16 mouse cellular contexts compared by ENCODE assay signal in genomic region chr11:80778157-80778556, GRCm38 (mm10). TPM values are rescaled to one million over a fixed set of nuclear protein-coding genes. Genes with fewer than 3 reads are reported as not detected.
DNase-seq lines count a peak whose midpoint lies in the region; ATAC-seq and TF ChIP-seq lines count a peak whose summit lies in the region.
"Had no signal": no experiment of that assay in that cellular context is flagged by ENCODE, and none has a peak within 500 bp of the region (broad histone marks: within the 10 kb centered on the region; RNA-seq: fewer than 3 reads in every experiment).

No protein-coding gene starts in this region.

- peaks cover 19% of the 10 kb centered on the region for H3K4me1 ChIP-seq in heart, embryonic 12.5 days (replicated peaks)
- H3K4me1 ChIP-seq in lung, embryonic 15.5 days = peaks cover 14% of the 10 kb centered on the region
- 0 out of 2 replicates have a peak, but pooled peaks cover 2% of the 10 kb centered on the region for H3K4me1 ChIP-seq in intestine, postnatal 0 days (replicated peaks; ENCODE audit: control insufficient read depth, insufficient read depth, low read length)
- peaks cover 12% of the 10 kb centered on the region for H3K4me1 ChIP-seq in stomach, embryonic 15.5 days
- H3K4me1 ChIP-seq in forebrain, embryonic 13.5 days = peaks cover 13% of the 10 kb centered on the region

- intact Hi-C loops in heart, postnatal 10 days (cut with DNase I) = loop anchor here (5.0 kb wide), 1 partner anchor 61 kb away; no protein-coding TSS in a partner anchor

- H3K27ac ChIP-seq in heart, embryonic 12.5 days (ENCODE audit: poor library complexity, severe bottlenecking) = no peak overlapping the region
- no peak overlapping the region for H3K27ac ChIP-seq in lung, embryonic 15.5 days
- no peak overlapping the region for H3K27ac ChIP-seq in intestine, postnatal 0 days (ENCODE audit: low read depth, low read length)
- no peak overlapping the region for H3K27ac ChIP-seq in stomach, embryonic 15.5 days
- H3K27ac ChIP-seq in forebrain, embryonic 13.5 days = no peak overlapping the region
- H3K27ac ChIP-seq: limb, embryonic 12.5 days had no signal

- H3K36me3 ChIP-seq in heart, embryonic 12.5 days = no peaks in the 10 kb centered on the region
- no peaks in the 10 kb centered on the region for H3K36me3 ChIP-seq in lung, embryonic 15.5 days
- H3K36me3 ChIP-seq in intestine, postnatal 0 days (ENCODE audit: control insufficient read depth, insufficient read depth) = peaks cover under 1% of the 10 kb centered on the region; the same call in 1 of the 2 replicates
- H3K36me3 ChIP-seq in stomach, embryonic 15.5 days = no peaks in the 10 kb centered on the region
- no peaks in the 10 kb centered on the region for H3K36me3 ChIP-seq in forebrain, embryonic 13.5 days (ENCODE audit: poor library complexity, severe bottlenecking)
- H3K36me3 ChIP-seq: limb, embryonic 12.5 days had no signal

- H3K4me2 ChIP-seq in heart, embryonic 12.5 days = no peak overlapping the region
- peak overlapping the region; percentile 26 for H3K4me2 ChIP-seq in lung, embryonic 15.5 days
- H3K4me2 ChIP-seq in intestine, postnatal 0 days (replicated peaks; ENCODE audit: low read depth) = peak overlapping the region; percentile 85
- peak overlapping the region; percentile 16; the same call in 1 of the 2 replicates for H3K4me2 ChIP-seq in stomach, embryonic 15.5 days
- H3K4me2 ChIP-seq in forebrain, embryonic 13.5 days = no peak overlapping the region

- H3K9ac ChIP-seq in heart, embryonic 12.5 days = no peak overlapping the region
- H3K9ac ChIP-seq in lung, embryonic 15.5 days = no peak overlapping the region
- H3K9ac ChIP-seq in intestine, postnatal 0 days (ENCODE audit: low read depth, low read length) = no peak overlapping the region
- H3K9ac ChIP-seq in stomach, embryonic 15.5 days = no peak overlapping the region
- no peak overlapping the region for H3K9ac ChIP-seq in forebrain, embryonic 13.5 days
- H3K9ac ChIP-seq: limb, embryonic 12.5 days had no signal

- 60% methylated on average over 6 of the region's 6 CpGs for WGBS in heart, embryonic 12.5 days
- 72% methylated on average over 6 of the region's 6 CpGs for WGBS in lung, embryonic 15.5 days
- 39% methylated on average over 6 of the region's 6 CpGs for WGBS in intestine, postnatal 0 days
- 64% methylated on average over 6 of the region's 6 CpGs for WGBS in stomach, embryonic 15.5 days
- 82% methylated on average over 6 of the region's 6 CpGs for WGBS in forebrain, embryonic 13.5 days

- H3K9me3 ChIP-seq in heart, embryonic 12.5 days (replicated peaks) = no peaks in the 10 kb centered on the region
- H3K9me3 ChIP-seq in lung, embryonic 15.5 days = no peaks in the 10 kb centered on the region
- H3K9me3 ChIP-seq in intestine, postnatal 0 days (ENCODE audit: control insufficient read depth) = no peaks in the 10 kb centered on the region
- no peaks in the 10 kb centered on the region for H3K9me3 ChIP-seq in stomach, embryonic 15.5 days
- no peaks in the 10 kb centered on the region for H3K9me3 ChIP-seq in forebrain, embryonic 13.5 days (replicated peaks)
- H3K9me3 ChIP-seq: limb, embryonic 12.5 days had no signal

- ATAC-seq in heart, embryonic 12.5 days (ENCODE audit: insufficient number of reproducible peaks, low FRiP score) = no peak
- no peak for ATAC-seq in lung, embryonic 15.5 days (ENCODE audit: borderline replicate concordance, extremely low read depth, low FRiP score, low TSS enrichment)
- peak; percentile 9; the same call in 1 of the 2 replicates for ATAC-seq in intestine, postnatal 0 days
- ATAC-seq in stomach, embryonic 15.5 days (ENCODE audit: insufficient read depth, low FRiP score, low read depth) = no peak
- ATAC-seq in forebrain, embryonic 13.5 days = no peak

- 0 out of 2 replicates have a peak, but pooled peaks cover 5% of the 10 kb centered on the region for H3K27me3 ChIP-seq in heart, embryonic 12.5 days (replicated peaks)
- H3K27me3 ChIP-seq in lung, embryonic 15.5 days = no peaks in the 10 kb centered on the region
- no peaks in the 10 kb centered on the region for H3K27me3 ChIP-seq in intestine, postnatal 0 days (replicated peaks; ENCODE audit: control insufficient read depth, insufficient read depth, low read length)
- H3K27me3 ChIP-seq in stomach, embryonic 15.5 days (replicated peaks) = no peaks in the 10 kb centered on the region
- peaks cover 16% of the 10 kb centered on the region for H3K27me3 ChIP-seq in forebrain, embryonic 13.5 days

- H3K4me3 ChIP-seq in heart, embryonic 12.5 days = peak overlapping the region; percentile 2; the same call in 1 of the 2 replicates
- no peak overlapping the region; the same call in 1 of the 2 replicates for H3K4me3 ChIP-seq in lung, embryonic 15.5 days
- H3K4me3 ChIP-seq in intestine, postnatal 0 days (ENCODE audit: low read depth, low read length) = peak overlapping the region; percentile 21
- H3K4me3 ChIP-seq in stomach, embryonic 15.5 days (replicated peaks) = no peak overlapping the region
- no peak overlapping the region for H3K4me3 ChIP-seq in forebrain, embryonic 13.5 days

- 0 out of 2 replicates have a peak, but pooled peaks have one; percentile 1 for TF ChIP-seq CTCF in intestine, postnatal 0 days (IDR thresholded peaks at IDR 0.05; ENCODE audit: low read depth)

- no peak for DNase-seq in heart, postnatal 10 days
- no peak for DNase-seq in lung, postnatal 10 days
- no peak for DNase-seq in layer of hippocampus, postnatal 25 days (ENCODE audit: extremely low spot score in 1 of 2, low spot score in 1 of 2)
- DNase-seq: adrenal gland, postnatal 25 days; B cell, adult 2 months; cerebellum, adult 8-10 months; heart, postnatal 4 days; kidney, adult 11 months; kidney, postnatal 36 days had no signal

RNA-seq across cellular contexts. Expression of gene Myo1d, which starts 1.7 kb away (rescaled TPM):
- polyA plus RNA-seq in heart, embryonic 12.5 days (2016; fragmentation: Nextera tagmentation; extraction: Ambion mirVana) = 11.3 and 13.3 TPM in 2 replicates
- total RNA-seq in heart, postnatal 10 days (2021) = 10 to 100 TPM; 17.6 to 19.0 TPM
- polyA plus RNA-seq in lung, embryonic 15.5 days (2015; fragmentation: Nextera tagmentation; extraction: Ambion mirVana) = 16.0 and 18.8 TPM in 2 replicates
- 57.2 and 64.1 TPM in 2 replicates for polyA plus RNA-seq in intestine, postnatal 0 days (2015; fragmentation: Nextera tagmentation; extraction: Ambion mirVana)
- polyA plus RNA-seq in stomach, embryonic 15.5 days (2015; fragmentation: Nextera tagmentation; extraction: Ambion mirVana) = 30.5 and 38.2 TPM in 2 replicates
- 1 to 10 TPM; 6.6 to 6.8 TPM for total RNA-seq in layer of hippocampus, postnatal 25 days (2021)
- polyA plus RNA-seq in forebrain, embryonic 13.5 days (2015; fragmentation: Nextera tagmentation; extraction: Ambion mirVana) = 1.4 and 1.7 TPM in 2 replicates

RNA-seq across cellular contexts. Expression of gene Tmem98, which starts 31.8 kb away (rescaled TPM):
- polyA plus RNA-seq in heart, embryonic 12.5 days (2016; fragmentation: Nextera tagmentation; extraction: Ambion mirVana) = 99.1 and 101 TPM in 2 replicates
- 10 to 100 TPM; 29.7 to 36.6 TPM for total RNA-seq in heart, postnatal 10 days (2021)
- polyA plus RNA-seq in lung, embryonic 15.5 days (2015; fragmentation: Nextera tagmentation; extraction: Ambion mirVana) = 132 and 133 TPM in 2 replicates
- polyA plus RNA-seq in intestine, postnatal 0 days (2015; fragmentation: Nextera tagmentation; extraction: Ambion mirVana) = 148 and 156 TPM in 2 replicates
- polyA plus RNA-seq in stomach, embryonic 15.5 days (2015; fragmentation: Nextera tagmentation; extraction: Ambion mirVana) = 120 and 133 TPM in 2 replicates
- total RNA-seq in layer of hippocampus, postnatal 25 days (2021) = 10 to 100 TPM; 10.3 to 11.2 TPM
- 58.6 and 60.1 TPM in 2 replicates for polyA plus RNA-seq in forebrain, embryonic 13.5 days (2015; fragmentation: Nextera tagmentation; extraction: Ambion mirVana)
- total RNA-seq: neutrophil, adult 5-6 weeks had no signal

Comparison
In these comparisons a context has a peak if more than half of its experiments do, and no peak if none do; other contexts are left out.
1. H3K4me2 ChIP-seq: peak in lung, embryonic 15.5 days (single experiment), intestine, postnatal 0 days (single experiment) and stomach, embryonic 15.5 days (single experiment); none in heart, embryonic 12.5 days (single experiment) and forebrain, embryonic 13.5 days (single experiment).
2. H3K4me3 ChIP-seq: peak in heart, embryonic 12.5 days (single experiment) and intestine, postnatal 0 days (single experiment); none in lung, embryonic 15.5 days (single experiment), stomach, embryonic 15.5 days (single experiment) and forebrain, embryonic 13.5 days (single experiment).